Mouse (Mus musculus) midbrain, embryonic 10.5 days (tissue): ENCODE data around the gene Smarca5. TPM values are rescaled to one million over a fixed set of nuclear protein-coding genes. Genes with fewer than 3 reads are reported as not detected.

Experiments
- polyA plus RNA-seq: library from polyadenylated mRNA; unstranded; fragments of >200 nt; fragmentation: Nextera tagmentation; extraction: Ambion mirVana; gene quantifications from 2 replicates; pipeline ENCODE4 v1.2.1, GENCODE M21; 2016

Gene Smarca5
- polyA plus RNA-seq, 1 experiment from 2014 or later = 113 TPM

Other genes starting within 250 kb of the Smarca5 start
- 14.6 and 16.9 TPM in 2 replicates for gene Gypa, start 245.7 kb downstream of the Smarca5 start, polyA plus RNA-seq
- not detected in 2 replicates for gene Frem3, start 128.4 kb downstream of the Smarca5 start, polyA plus RNA-seq
- 12.9 and 13.0 TPM in 2 replicates for gene Gab1, start 141.0 kb upstream of the Smarca5 start, polyA plus RNA-seq